Mouse (Mus musculus): ENCODE data around the gene Rtp4. TPM values are rescaled to one million over a fixed set of nuclear protein-coding genes. Genes with fewer than 3 reads are reported as not detected.
A peak's percentile ranks its signal among the peaks of the same experiment; 100 is the strongest.

The Rtp4 gene
- 7.1 and 7.3 TPM in 2 replicates for polyA plus RNA-seq (2015; fragmentation: Nextera tagmentation; extraction: Ambion mirVana)

- Histone ChIP-seq H3K27ac (peak within 1 kb of the TSS; percentile 33), H3K4me3 (peak within 1 kb of the TSS; percentile 25), H3K27me3 (no peaks in the 10 kb centered on the region), H3K9me3 (no peaks in the 10 kb centered on the region), H3K36me3 (no peaks in the 10 kb centered on the region), H3K4me1 (peaks cover 53% of the 10 kb centered on the region), H3K9ac (0 out of 2 replicates have a peak within 1 kb of the TSS, but pooled peaks have one; percentile 5), H3K4me2 (peak within 1 kb of the TSS; percentile 41)
- no peak for ATAC-seq (ENCODE audit: insufficient number of reproducible peaks, low FRiP score, low TSS enrichment, low read depth)
- WGBS, result 1% methylated on average over 12 of the region's 12 CpGs
Measured at GRCm38 (mm10) chr16:23520235-23520871, at the start of gene Rtp4, which contains the start of gene Masp1. Gene Rtp4 (plus strand): TSS chr16:23520291. Gene Masp1 (minus strand): TSS chr16:23520815.

GRCm38 (mm10) chr16:23471551-23471950, 48.5 kb upstream of the Rtp4 start:
- ATAC-seq (ENCODE audit: insufficient number of reproducible peaks, low FRiP score, low TSS enrichment, low read depth), result no peak
- Histone ChIP-seq H3K4me1 (no peaks in the 10 kb centered on the region), H3K4me3 (no peak overlapping the region), H3K27ac (no peak overlapping the region), H3K4me2 (no peak overlapping the region), H3K27me3 (no peaks in the 10 kb centered on the region), H3K36me3 (no peaks in the 10 kb centered on the region), H3K9ac (no peak overlapping the region), H3K9me3 (no peaks in the 10 kb centered on the region)
- WGBS, result 90% methylated on average over 6 of the region's 6 CpGs

- H3K4me1 ChIP-seq, result no peaks in the 10 kb centered on the region
- H3K36me3 ChIP-seq, result no peaks in the 10 kb centered on the region
- no peak overlapping the region for H3K27ac ChIP-seq
- no peak overlapping the region for H3K4me2 ChIP-seq
- no peaks in the 10 kb centered on the region for H3K9me3 ChIP-seq
- ATAC-seq (ENCODE audit: insufficient number of reproducible peaks, low FRiP score, low TSS enrichment, low read depth), result no peak
- no peak overlapping the region for H3K4me3 ChIP-seq
- WGBS, result 41% methylated on average over 3 of the region's 3 CpGs
- no peak overlapping the region for H3K9ac ChIP-seq
- no peaks in the 10 kb centered on the region for H3K27me3 ChIP-seq
Measured at GRCm38 (mm10) chr16:23472046-23472445, 48.0 kb upstream of the Rtp4 start.

GRCm38 (mm10) chr16:23475651-23476050, 44.4 kb upstream of the Rtp4 start:
- WGBS, result 73% methylated on average over 4 of the region's 4 CpGs
- no peak overlapping the region for H3K9ac ChIP-seq
- H3K9me3 ChIP-seq, result no peaks in the 10 kb centered on the region
- H3K36me3 ChIP-seq, result no peaks in the 10 kb centered on the region
- H3K27me3 ChIP-seq, result no peaks in the 10 kb centered on the region
- H3K4me2 ChIP-seq, result no peak overlapping the region
- no peak overlapping the region for H3K4me3 ChIP-seq
- H3K4me1 ChIP-seq, result no peaks in the 10 kb centered on the region
- H3K27ac ChIP-seq, result no peak overlapping the region
- ATAC-seq (ENCODE audit: insufficient number of reproducible peaks, low FRiP score, low TSS enrichment, low read depth), result no peak

GRCm38 (mm10) chr16:23476598-23476997, 43.5 kb upstream of the Rtp4 start:
- Histone ChIP-seq H3K27me3 (no peaks in the 10 kb centered on the region), H3K36me3 (no peaks in the 10 kb centered on the region)
- no peak for ATAC-seq (ENCODE audit: insufficient number of reproducible peaks, low FRiP score, low TSS enrichment, low read depth)

GRCm38 (mm10) chr16:23479872-23480603, 40.1 kb upstream of the Rtp4 start:
- H3K27ac ChIP-seq, result no peak overlapping the region
- ATAC-seq (ENCODE audit: insufficient number of reproducible peaks, low FRiP score, low TSS enrichment, low read depth), result no peak
- H3K4me1 ChIP-seq, result no peaks in the 10 kb centered on the region
- H3K27me3 ChIP-seq, result no peaks in the 10 kb centered on the region
- H3K9ac ChIP-seq, result no peak overlapping the region
- no peaks in the 10 kb centered on the region for H3K9me3 ChIP-seq
- WGBS, result 72% methylated on average over 7 of the region's 7 CpGs
- no peak overlapping the region for H3K4me3 ChIP-seq
- no peaks in the 10 kb centered on the region for H3K36me3 ChIP-seq
- no peak overlapping the region for H3K4me2 ChIP-seq

More at GRCm38 (mm10) chr16:23476598-23476997, 43.5 kb upstream of the Rtp4 start:
- Histone ChIP-seq H3K9ac (no peak overlapping the region), H3K4me2 (no peak overlapping the region), H3K4me3 (no peak overlapping the region), H3K4me1 (no peaks in the 10 kb centered on the region), H3K27ac (no peak overlapping the region), H3K9me3 (no peaks in the 10 kb centered on the region)

GRCm38 (mm10) chr16:23482218-23482617, 37.9 kb upstream of the Rtp4 start:
- Histone ChIP-seq H3K27me3 (no peaks in the 10 kb centered on the region), H3K9ac (no peak overlapping the region), H3K36me3 (no peaks in the 10 kb centered on the region), H3K4me3 (no peak overlapping the region), H3K9me3 (no peaks in the 10 kb centered on the region), H3K4me2 (no peak overlapping the region), H3K4me1 (no peaks in the 10 kb centered on the region), H3K27ac (no peak overlapping the region)
- 80% methylated on average over 3 of the region's 3 CpGs for WGBS
- no peak for ATAC-seq (ENCODE audit: insufficient number of reproducible peaks, low FRiP score, low TSS enrichment, low read depth)

GRCm38 (mm10) chr16:23482846-23483245, 37.2 kb upstream of the Rtp4 start:
- H3K27ac ChIP-seq, result no peak overlapping the region
- no peak overlapping the region for H3K4me3 ChIP-seq
- H3K4me1 ChIP-seq, result no peaks in the 10 kb centered on the region
- no peaks in the 10 kb centered on the region for H3K36me3 ChIP-seq
- ATAC-seq (ENCODE audit: insufficient number of reproducible peaks, low FRiP score, low TSS enrichment, low read depth), result no peak
- H3K27me3 ChIP-seq, result no peaks in the 10 kb centered on the region
- WGBS, result 90% methylated on average over 12 of the region's 12 CpGs
- H3K9ac ChIP-seq, result no peak overlapping the region
- H3K4me2 ChIP-seq, result no peak overlapping the region
- no peaks in the 10 kb centered on the region for H3K9me3 ChIP-seq

- Histone ChIP-seq H3K4me2 (no peak overlapping the region), H3K4me3 (no peak overlapping the region), H3K9me3 (no peaks in the 10 kb centered on the region), H3K9ac (no peak overlapping the region), H3K4me1 (no peaks in the 10 kb centered on the region), H3K27me3 (no peaks in the 10 kb centered on the region), H3K27ac (no peak overlapping the region), H3K36me3 (no peaks in the 10 kb centered on the region)
- ATAC-seq (ENCODE audit: insufficient number of reproducible peaks, low FRiP score, low TSS enrichment, low read depth), result no peak
- WGBS, result 75% methylated on average over 10 of the region's 10 CpGs
Measured at GRCm38 (mm10) chr16:23483292-23483691, 36.8 kb upstream of the Rtp4 start.

GRCm38 (mm10) chr16:23492783-23493182, 27.3 kb upstream of the Rtp4 start:
- Histone ChIP-seq H3K4me3 (no peak overlapping the region), H3K4me1 (no peaks in the 10 kb centered on the region; the same call in 1 of the 2 replicates), H3K9me3 (no peaks in the 10 kb centered on the region), H3K27me3 (no peaks in the 10 kb centered on the region), H3K36me3 (no peaks in the 10 kb centered on the region), H3K27ac (no peak overlapping the region), H3K9ac (no peak overlapping the region), H3K4me2 (no peak overlapping the region)
- ATAC-seq (ENCODE audit: insufficient number of reproducible peaks, low FRiP score, low TSS enrichment, low read depth), result no peak
- 70% methylated on average over 4 of the region's 4 CpGs for WGBS

GRCm38 (mm10) chr16:23496245-23496924, 23.7 kb upstream of the Rtp4 start:
- Histone ChIP-seq H3K4me2 (no peak overlapping the region), H3K4me3 (no peak overlapping the region), H3K9me3 (no peaks in the 10 kb centered on the region), H3K27me3 (no peaks in the 10 kb centered on the region), H3K36me3 (no peaks in the 10 kb centered on the region), H3K9ac (no peak overlapping the region), H3K4me1 (no peaks in the 10 kb centered on the region; the same call in 1 of the 2 replicates), H3K27ac (no peak overlapping the region)
- WGBS, result 61% methylated on average over 8 of the region's 8 CpGs
- no peak for ATAC-seq (ENCODE audit: insufficient number of reproducible peaks, low FRiP score, low TSS enrichment, low read depth)

- H3K9me3 ChIP-seq, result no peaks in the 10 kb centered on the region
Measured at GRCm38 (mm10) chr16:23497440-23497839, 22.7 kb upstream of the Rtp4 start.

More at GRCm38 (mm10) chr16:23497440-23497839, 22.7 kb upstream of the Rtp4 start:
- no peaks in the 10 kb centered on the region; the same call in 1 of the 2 replicates for H3K4me1 ChIP-seq
- no peak for ATAC-seq (ENCODE audit: insufficient number of reproducible peaks, low FRiP score, low TSS enrichment, low read depth)
- no peak overlapping the region for H3K4me2 ChIP-seq
- no peak overlapping the region for H3K9ac ChIP-seq
- no peak overlapping the region for H3K27ac ChIP-seq
- 17% methylated on average over 3 of the region's 3 CpGs for WGBS
- H3K36me3 ChIP-seq, result no peaks in the 10 kb centered on the region
- H3K27me3 ChIP-seq, result no peaks in the 10 kb centered on the region
- no peak overlapping the region for H3K4me3 ChIP-seq

Measured in limb, embryonic 15.5 days (tissue).